15 mouse cellular contexts compared by ENCODE assay signal in genomic region chr9:56265022-56265360, GRCm38 (mm10).
DNase-seq lines count a peak whose midpoint lies in the region; ATAC-seq and TF ChIP-seq lines count a peak whose summit lies in the region.
"Had no signal": no experiment of that assay in that cellular context is flagged by ENCODE, and none has a peak within 500 bp of the region (broad histone marks: within the 10 kb centered on the region; RNA-seq: fewer than 3 reads in every experiment).

No protein-coding gene starts in this region.

- H3K9ac ChIP-seq in kidney, embryonic 15.5 days = no peak overlapping the region
- H3K9ac ChIP-seq in forebrain, embryonic 16.5 days (replicated peaks; ENCODE audit: low read depth, low read length) = no peak overlapping the region
- H3K9ac ChIP-seq: embryonic facial prominence, embryonic 13.5 days; forebrain, embryonic 15.5 days; limb, embryonic 12.5 days; midbrain, embryonic 15.5 days; neural tube, embryonic 15.5 days; stomach, embryonic 15.5 days had no signal

- H3K27ac ChIP-seq in gastrocnemius, adult 2 months = peak overlapping the region; percentile 24
- 0 out of 2 replicates have a peak overlapping the region, but pooled peaks have one; percentile 2 for H3K27ac ChIP-seq in kidney, embryonic 15.5 days
- peak overlapping the region; percentile 99 for H3K27ac ChIP-seq in macrophage
- H3K27ac ChIP-seq in forebrain, embryonic 16.5 days (ENCODE audit: low read length) = no peak overlapping the region
- H3K27ac ChIP-seq: embryonic facial prominence, embryonic 13.5 days; forebrain, embryonic 15.5 days; limb, embryonic 12.5 days; midbrain, embryonic 15.5 days; neural tube, embryonic 15.5 days; stomach, embryonic 15.5 days had no signal

- no peak for DNase-seq in gastrocnemius, adult 2 months
- no peak for DNase-seq in gastrocnemius, postnatal 14 days
- no peak for DNase-seq in kidney, adult 18-20 months
- no peak for DNase-seq in thymus, postnatal 10 days (ENCODE audit: low spot score in 2 of 2)
- DNase-seq: gastrocnemius, postnatal 25 days had no signal

- TF ChIP-seq CTCF in gastrocnemius, adult 2 months (IDR thresholded peaks at IDR 0.05) = no peak

- peaks cover 63% of the 10 kb centered on the region for H3K79me2 ChIP-seq in macrophage (ENCODE audit: inconsistent target)

- ATAC-seq in kidney, embryonic 15.5 days (replicated peaks; ENCODE audit: low FRiP score) = no peak
- ATAC-seq in CD4-positive, CD25-positive, alpha-beta regulatory T cell, adult 4 months = peak; percentile 38
- ATAC-seq in forebrain, embryonic 16.5 days = no peak

- 25% methylated on average over 8 of the region's 8 CpGs for WGBS in kidney, embryonic 15.5 days
- 26% methylated on average over 7 of the region's 8 CpGs for WGBS in macrophage (ENCODE audit: missing documents)
- WGBS in forebrain, embryonic 16.5 days = 78% methylated on average over 8 of the region's 8 CpGs

- peaks cover 5% of the 10 kb centered on the region for H3K9me3 ChIP-seq in kidney, embryonic 15.5 days (replicated peaks)
- H3K9me3 ChIP-seq in forebrain, embryonic 16.5 days (ENCODE audit: control insufficient read depth, low read length) = peaks cover 6% of the 10 kb centered on the region

- intact Hi-C loops in gastrocnemius, adult 2 months (cut with DNase I) = loop anchor here (2.0 to 5.0 kb wide), 3 partner anchors 152 to 288 kb away; partner anchors contain the start of genes Hmg20a and Peak1
- intact Hi-C loops in gastrocnemius, postnatal 14 days (cut with DNase I; ENCODE audit: low total_unique reads) = loop anchor here (10.0 kb wide), 1 partner anchor 150 kb away; the partner anchor contains the start of genes Hmg20a and Peak1

- H3K4me1 ChIP-seq in kidney, embryonic 15.5 days = 0 out of 2 replicates have a peak, but pooled peaks cover 6% of the 10 kb centered on the region
- peaks cover 2% of the 10 kb centered on the region; the same call in 1 of the 2 replicates for H3K4me1 ChIP-seq in forebrain, embryonic 16.5 days (replicated peaks; ENCODE audit: control insufficient read depth, insufficient read depth, low read length)
- H3K4me1 ChIP-seq: embryonic facial prominence, embryonic 13.5 days; midbrain, embryonic 15.5 days had no signal

- H3K4me3 ChIP-seq in gastrocnemius, adult 2 months = 0 out of 2 replicates have a peak overlapping the region, but pooled peaks have one; percentile 19
- H3K4me3 ChIP-seq in kidney, embryonic 15.5 days (replicated peaks) = no peak overlapping the region
- H3K4me3 ChIP-seq in macrophage (ENCODE audit: inconsistent target) = no peak overlapping the region
- no peak overlapping the region for H3K4me3 ChIP-seq in forebrain, embryonic 16.5 days (replicated peaks; ENCODE audit: low read length)
- H3K4me3 ChIP-seq: embryonic facial prominence, embryonic 13.5 days; forebrain, embryonic 15.5 days; limb, embryonic 12.5 days; midbrain, embryonic 15.5 days; neural tube, embryonic 15.5 days; stomach, embryonic 15.5 days had no signal

- H3K4me2 ChIP-seq in kidney, embryonic 15.5 days = no peak overlapping the region
- no peak overlapping the region for H3K4me2 ChIP-seq in forebrain, embryonic 16.5 days (ENCODE audit: low read length)
- H3K4me2 ChIP-seq: embryonic facial prominence, embryonic 13.5 days; forebrain, embryonic 15.5 days; limb, embryonic 12.5 days; midbrain, embryonic 15.5 days; neural tube, embryonic 15.5 days; stomach, embryonic 15.5 days had no signal

- peaks cover 5% of the 10 kb centered on the region; the same call in 1 of the 2 replicates for H3K36me3 ChIP-seq in kidney, embryonic 15.5 days
- H3K36me3 ChIP-seq in macrophage (ENCODE audit: inconsistent target) = no peaks in the 10 kb centered on the region
- no peaks in the 10 kb centered on the region for H3K36me3 ChIP-seq in forebrain, embryonic 16.5 days (ENCODE audit: control insufficient read depth, insufficient read depth)
- H3K36me3 ChIP-seq: embryonic facial prominence, embryonic 13.5 days; forebrain, embryonic 15.5 days; neural tube, embryonic 15.5 days had no signal

- no peaks in the 10 kb centered on the region for H3K27me3 ChIP-seq in kidney, embryonic 15.5 days
- no peaks in the 10 kb centered on the region for H3K27me3 ChIP-seq in forebrain, embryonic 16.5 days (replicated peaks; ENCODE audit: control insufficient read depth, insufficient read depth, low read length)
- H3K27me3 ChIP-seq: embryonic facial prominence, embryonic 13.5 days; forebrain, embryonic 15.5 days; limb, embryonic 12.5 days; midbrain, embryonic 15.5 days; neural tube, embryonic 15.5 days; stomach, embryonic 15.5 days had no signal
